Mouse (Mus musculus): ENCODE results near the gene Slc35g3. TPM values are rescaled to one million over a fixed set of nuclear protein-coding genes. Genes with fewer than 3 reads are reported as not detected.

The Slc35g3 gene
- total and polyA plus RNA-seq, 3 experiments, result not detected

- no peak overlapping the region for H3K9ac ChIP-seq (ENCODE audit: insufficient read depth, low read depth)
- H3K4me3 ChIP-seq (replicated peaks in 1 of 3; ENCODE audit: low read depth in 2 of 3, low read length in 2 of 3, poor library complexity in 1 of 3), result peak overlapping the region; percentile 41 to 64 (median 49)
- H3K36me3 ChIP-seq (replicated peaks in 1 of 2; ENCODE audit: control insufficient read depth in 1 of 2, insufficient read depth in 1 of 2, low read length in 1 of 2), result no peaks in the 10 kb centered on the region
- peak; percentile 45 for DNase-seq (ENCODE audit: extremely low read depth)
- H3K27ac ChIP-seq (ENCODE audit: insufficient read depth, low read depth), result peak overlapping the region; percentile 8; the same call in 1 of the 2 replicates
- H3K27me3 ChIP-seq (replicated peaks), result peaks cover 43% of the 10 kb centered on the region
- H3K4me2 ChIP-seq (ENCODE audit: insufficient read depth, low read depth, poor library complexity, severe bottlenecking), result no peak overlapping the region
- peaks cover 12 to 64% of the 10 kb centered on the region in 2 experiments for H3K4me1 ChIP-seq (ENCODE audit: control insufficient read depth in 1 of 2, insufficient read depth in 2 of 2)
- dilution Hi-C loops (cut with MboI; ENCODE audit: extremely low pct_ligation_motif_present, extremely low pct_unique_long_range_greater_than_20kb, low sequenced_read_pairs), result no loop called here
- TF ChIP-seq USF1 (IDR thresholded peaks at IDR 0.05; ENCODE audit: low read depth, low read length) (peak; percentile 44), JUN (IDR thresholded peaks at IDR 0.05; ENCODE audit: insufficient read depth, low read depth, low read length) (no peak), TCF12 (IDR thresholded peaks at IDR 0.05; ENCODE audit: low read depth, low read length) (0 out of 2 replicates have a peak, but pooled peaks have one; percentile 3), MAX (IDR thresholded peaks at IDR 0.05; ENCODE audit: low read length) (peak; percentile 20; the same call in 1 of the 2 replicates)
- in situ Hi-C loops (cut with MboI; ENCODE audit: low pct_ligation_motif_present, low pct_unique_long_range_greater_than_20kb, low sequenced_read_pairs), result loop anchor here (5.0 kb wide), 1 partner anchor 77 kb away; the partner anchor contains the start of gene Tmem95
- no peaks in the 10 kb centered on the region for H3K79me2 ChIP-seq (replicated peaks; ENCODE audit: control insufficient read depth, extremely low read depth, insufficient read depth, poor library complexity, severe bottlenecking)
- H3K9me3 ChIP-seq (replicated peaks; ENCODE audit: low read length), result peaks cover 19% of the 10 kb centered on the region
Observed at GRCm38 (mm10) chr11:69800392-69801197, 38.8 kb upstream of the Slc35g3 start.

DNA sequence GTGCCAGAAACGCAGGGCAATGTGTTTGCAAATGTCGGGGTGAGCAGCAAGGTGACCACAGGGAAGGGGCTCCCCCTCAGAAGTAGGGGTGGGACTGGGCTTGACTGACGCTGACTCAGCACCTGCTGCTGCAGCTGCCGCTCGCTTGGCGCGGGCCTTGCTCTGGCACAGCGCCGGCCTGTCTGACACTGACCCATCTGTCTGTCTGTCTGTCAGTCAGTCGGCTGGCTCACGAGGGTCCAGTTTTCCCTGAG lies 38.3 kb upstream of the Slc35g3 start:
- Histone ChIP-seq H3K4me1 (ENCODE audit: control insufficient read depth in 1 of 2, insufficient read depth in 2 of 2) (peaks cover 12 to 65% of the 10 kb centered on the region in 2 experiments), H3K9ac (ENCODE audit: insufficient read depth, low read depth) (no peak overlapping the region), H3K27ac (ENCODE audit: insufficient read depth, low read depth) (peak overlapping the region; percentile 8; the same call in 1 of the 2 replicates), H3K4me2 (ENCODE audit: insufficient read depth, low read depth, poor library complexity, severe bottlenecking) (no peak overlapping the region), H3K4me3 (replicated peaks in 1 of 3; ENCODE audit: low read depth in 2 of 3, low read length in 2 of 3, poor library complexity in 1 of 3) (peak overlapping the region; percentile 41 to 64 (median 49)), H3K79me2 (replicated peaks; ENCODE audit: control insufficient read depth, extremely low read depth, insufficient read depth, poor library complexity, severe bottlenecking) (no peaks in the 10 kb centered on the region), H3K36me3 (replicated peaks in 1 of 2; ENCODE audit: control insufficient read depth in 1 of 2, insufficient read depth in 1 of 2, low read length in 1 of 2) (no peaks in the 10 kb centered on the region), H3K9me3 (replicated peaks; ENCODE audit: low read length) (peaks cover 19% of the 10 kb centered on the region), H3K27me3 (replicated peaks) (peaks cover 41% of the 10 kb centered on the region)
- dilution Hi-C loops (cut with MboI; ENCODE audit: extremely low pct_ligation_motif_present, extremely low pct_unique_long_range_greater_than_20kb, low sequenced_read_pairs), result no loop called here
- in situ Hi-C loops (cut with MboI; ENCODE audit: low pct_ligation_motif_present, low pct_unique_long_range_greater_than_20kb, low sequenced_read_pairs), result loop anchor here (5.0 kb wide), 1 partner anchor 77 kb away; the partner anchor contains the start of gene Tmem95
- peak; percentile 78 for DNase-seq (ENCODE audit: extremely low read depth)
- TF ChIP-seq TCF12 (IDR thresholded peaks at IDR 0.05; ENCODE audit: low read depth, low read length) (peak; percentile 51; the same call in 1 of the 2 replicates), ETS1 (conservative IDR thresholded peaks at IDR 0.05; ENCODE audit: low read depth, low read length) (peak; percentile 40), HCFC1 (IDR thresholded peaks at IDR 0.05; ENCODE audit: low read depth, low read length) (no peak), ZMIZ1 (IDR thresholded peaks at IDR 0.05; ENCODE audit: low read depth, low read length) (no peak), NRF1 (IDR thresholded peaks at IDR 0.05; ENCODE audit: low read depth, low read length) (no peak), NELFE (IDR thresholded peaks at IDR 0.05; ENCODE audit: low read depth, low read length) (no peak), MAFK (IDR thresholded peaks at IDR 0.05; ENCODE audit: insufficient replicate concordance, low read length) (peak; percentile 93), KAT2A (IDR thresholded peaks at IDR 0.05; ENCODE audit: insufficient replicate concordance, low read length) (no peak), CTCF (conservative IDR thresholded peaks at IDR 0.05 in 1 of 2, IDR thresholded peaks at IDR 0.05 in 1 of 2; ENCODE audit: low read depth in 2 of 2, low read length in 2 of 2) (no peak), JUN (IDR thresholded peaks at IDR 0.05; ENCODE audit: insufficient read depth, low read depth, low read length) (no peak), BHLHE40 (IDR thresholded peaks at IDR 0.05; ENCODE audit: low read depth, low read length) (peak; percentile 44; the same call in 1 of the 2 replicates), UBTF (IDR thresholded peaks at IDR 0.05; ENCODE audit: low read depth, low read length) (no peak), MAX (IDR thresholded peaks at IDR 0.05; ENCODE audit: low read length) (peak; percentile 42; the same call in 1 of the 2 replicates), TBP (conservative IDR thresholded peaks at IDR 0.05; ENCODE audit: low read depth, low read length) (no peak), MEF2A (IDR thresholded peaks at IDR 0.05; ENCODE audit: borderline replicate concordance, low read depth, low read length) (no peak), CHD2 (IDR thresholded peaks at IDR 0.05; ENCODE audit: low read length) (no peak), MAZ (IDR thresholded peaks at IDR 0.05; ENCODE audit: low read depth, low read length) (no peak), RAD21 (IDR thresholded peaks at IDR 0.05; ENCODE audit: low read depth, low read length) (no peak), RCOR1 (conservative IDR thresholded peaks at IDR 0.05; ENCODE audit: low read depth, low read length) (no peak)
